Mouse (Mus musculus) stomach, postnatal 0 days (tissue): ENCODE measurements at regions not wholly inside any gene's neighbourhood (a gene's known extent, or its start where the extent isn't known, plus 50 kb on each side); places are given as distances from the start of the nearest gene placed in this dataset.

Experiments
- CTCF ChIP-seq: IDR thresholded peaks from 2 replicates; pipeline ENCODE4 v1.5.1; 2016; ENCODE audit warnings: antibody characterized with exemption, low read depth, mild to moderate bottlenecking, moderate library complexity
- EP300 ChIP-seq: optimal IDR thresholded peaks from 2 replicates; pipeline ENCODE3; 2016; ENCODE audit warnings: antibody characterized with exemption

GRCm38 (mm10) chr15:58718282-58718681 is 170.8 kb upstream of the Gm49356 start:
- no peak for TF ChIP-seq CTCF
- no peak for TF ChIP-seq EP300
